Comparison of ENCODE assay signal across 29 mouse cellular contexts in genomic region chrX:166906602-166907001, GRCm38 (mm10).
DNase-seq lines count a peak whose midpoint lies in the region; ATAC-seq and TF ChIP-seq lines count a peak whose summit lies in the region.
"Had no signal": no experiment of that assay in that cellular context is flagged by ENCODE, and none has a peak within 500 bp of the region (broad histone marks: within the 10 kb centered on the region; RNA-seq: fewer than 3 reads in every experiment).

No protein-coding gene starts in this region.

- no peak overlapping the region for H3K9ac ChIP-seq in midbrain, postnatal 0 days (replicated peaks; ENCODE audit: low read length, poor library complexity, severe bottlenecking)
- H3K9ac ChIP-seq in midbrain, embryonic 13.5 days (replicated peaks) = no peak overlapping the region
- H3K9ac ChIP-seq: embryonic facial prominence, embryonic 13.5 days; forebrain, embryonic 12.5 days; forebrain, embryonic 15.5 days; heart, embryonic 13.5 days; hindbrain, embryonic 14.5 days had no signal

- no peak for TF ChIP-seq CTCF in left cerebral cortex, adult 2 months (IDR thresholded peaks at IDR 0.05)
- TF ChIP-seq CTCF in midbrain, postnatal 0 days (IDR thresholded peaks at IDR 0.05) = no peak

- H3K4me3 ChIP-seq in left cerebral cortex, adult 2 months = no peak overlapping the region
- H3K4me3 ChIP-seq in midbrain, postnatal 0 days (ENCODE audit: low read depth, low read length) = no peak overlapping the region
- no peak overlapping the region for H3K4me3 ChIP-seq in midbrain, embryonic 13.5 days (replicated peaks)
- H3K4me3 ChIP-seq: embryonic facial prominence, embryonic 10.5 days; embryonic facial prominence, embryonic 13.5 days; erythroblast, embryonic 14.5 days; forebrain, embryonic 12.5 days; forebrain, embryonic 15.5 days; heart, adult 2 months; heart, embryonic 10.5 days; heart, embryonic 13.5 days had no signal

- 67% methylated on average over 6 of the region's 6 CpGs for WGBS in midbrain, postnatal 0 days
- 73% methylated on average over 6 of the region's 6 CpGs for WGBS in midbrain, embryonic 13.5 days

- no peaks in the 10 kb centered on the region for H3K4me1 ChIP-seq in midbrain, postnatal 0 days (ENCODE audit: insufficient read depth, low read length)
- no peaks in the 10 kb centered on the region for H3K4me1 ChIP-seq in midbrain, embryonic 13.5 days (replicated peaks)
- H3K4me1 ChIP-seq: embryonic facial prominence, embryonic 10.5 days; embryonic facial prominence, embryonic 13.5 days; forebrain, embryonic 12.5 days; forebrain, embryonic 15.5 days; heart, embryonic 10.5 days; heart, embryonic 13.5 days had no signal

- intact Hi-C loops in left cerebral cortex, adult 2 months (cut with DNase I) = loop anchor here (5.0 to 10.0 kb wide), 3 partner anchors 94 to 298 kb away; partner anchors contain the start of gene Tmsb4x

- no peak for DNase-seq in frontal cortex, postnatal 10 days (ENCODE audit: low spot score in 2 of 2)
- no peak for DNase-seq in left cerebral cortex, adult 2 months (ENCODE audit: extremely low spot score in 1 of 2, low spot score in 2 of 2)
- no peak for DNase-seq in left cerebral cortex, adult 8-10 months (ENCODE audit: low spot score in 2 of 2)
- peak; percentile 4 for DNase-seq in midbrain, postnatal 0 days (ENCODE audit: low spot score)
- DNase-seq in brain, adult 2 months (ENCODE audit: low read depth, low spot score) = peak; percentile 54
- DNase-seq in lung, postnatal 10 days = no peak
- DNase-seq: adrenal gland, postnatal 10 days; adrenal gland, postnatal 36 days; cerebellum, adult 11 months; cerebellum, adult 2 months; cerebellum, adult 9-11 months; cerebellum, postnatal 25 days; embryo, embryonic 11 days; gastrocnemius, postnatal 10 days; gastrocnemius, postnatal 36 days; heart, adult 2 months; heart, postnatal 14 days; heart, postnatal 4 days had no signal

- no peaks in the 10 kb centered on the region for H3K36me3 ChIP-seq in midbrain, postnatal 0 days (ENCODE audit: insufficient read depth, low read length)
- no peaks in the 10 kb centered on the region for H3K36me3 ChIP-seq in midbrain, embryonic 13.5 days
- H3K36me3 ChIP-seq: embryonic facial prominence, embryonic 10.5 days; embryonic facial prominence, embryonic 13.5 days; forebrain, embryonic 12.5 days; forebrain, embryonic 15.5 days; heart, embryonic 10.5 days; heart, embryonic 13.5 days had no signal

- H3K27ac ChIP-seq in left cerebral cortex, adult 2 months = peak overlapping the region; percentile 28; the same call in 1 of the 2 replicates
- no peak overlapping the region for H3K27ac ChIP-seq in midbrain, postnatal 0 days (ENCODE audit: low read depth, low read length)
- H3K27ac ChIP-seq in midbrain, embryonic 13.5 days = no peak overlapping the region
- H3K27ac ChIP-seq: embryonic facial prominence, embryonic 10.5 days; embryonic facial prominence, embryonic 13.5 days; forebrain, embryonic 12.5 days; forebrain, embryonic 15.5 days; heart, adult 2 months; heart, embryonic 10.5 days; heart, embryonic 13.5 days; hindbrain, embryonic 14.5 days; hindbrain, postnatal 0 days had no signal

- H3K9me3 ChIP-seq in midbrain, postnatal 0 days (ENCODE audit: low read length) = no peaks in the 10 kb centered on the region
- no peaks in the 10 kb centered on the region for H3K9me3 ChIP-seq in midbrain, embryonic 13.5 days
- H3K9me3 ChIP-seq: embryonic facial prominence, embryonic 10.5 days; embryonic facial prominence, embryonic 13.5 days; forebrain, embryonic 12.5 days; forebrain, embryonic 15.5 days; heart, embryonic 13.5 days had no signal

- H3K4me2 ChIP-seq in midbrain, postnatal 0 days (ENCODE audit: low read depth, low read length, poor library complexity, severe bottlenecking) = no peak overlapping the region
- H3K4me2 ChIP-seq in midbrain, embryonic 13.5 days (replicated peaks) = no peak overlapping the region
- H3K4me2 ChIP-seq: embryonic facial prominence, embryonic 13.5 days; forebrain, embryonic 12.5 days; forebrain, embryonic 15.5 days; heart, embryonic 13.5 days; hindbrain, embryonic 14.5 days had no signal

- no peaks in the 10 kb centered on the region for H3K27me3 ChIP-seq in midbrain, postnatal 0 days (ENCODE audit: insufficient read depth, low read length)
- H3K27me3 ChIP-seq in midbrain, embryonic 13.5 days = peaks cover 35% of the 10 kb centered on the region
- H3K27me3 ChIP-seq: forebrain, embryonic 15.5 days; heart, embryonic 13.5 days had no signal

- peak; percentile 86 for ATAC-seq in frontal cortex, adult (ENCODE audit: low TSS enrichment)
- ATAC-seq in midbrain, postnatal 0 days (ENCODE audit: low FRiP score) = no peak
- ATAC-seq in midbrain, embryonic 13.5 days = no peak
- ATAC-seq: forebrain, embryonic 15.5 days; hindbrain, postnatal 0 days had no signal

Comparison
In these comparisons a context has a peak if more than half of its experiments do, and no peak if none do; other contexts are left out.
1. DNase-seq: peak in midbrain, postnatal 0 days (single experiment) and brain, adult 2 months (single experiment); none in frontal cortex, postnatal 10 days (0 of 2), left cerebral cortex, adult 2 months (0 of 2), left cerebral cortex, adult 8-10 months (0 of 2) and lung, postnatal 10 days (single experiment).